Mouse (Mus musculus) gastrocnemius, adult 2 months (tissue): ENCODE data around the gene Dhcr24. TPM values are rescaled to one million over a fixed set of nuclear protein-coding genes. Genes with fewer than 3 reads are reported as not detected.
A peak's percentile ranks its signal among the peaks of the same experiment; 100 is the strongest.

ENCODE experiments used
- DNase-seq: peaks from one replicate; pipeline ENCODE4 v3.0.0; 2022
- H3K27ac ChIP-seq: fragments of 200-600 bp; 2 replicates; pipeline ENCODE4 v1.8.1; 2022; ENCODE audit warnings: mild to moderate bottlenecking
- H3K4me3 ChIP-seq: fragments of 200-600 bp; 2 replicates; pipeline ENCODE4 v1.8.1; 2022; ENCODE audit warnings: mild to moderate bottlenecking, moderate library complexity
- CTCF ChIP-seq: fragments of 200-600 bp; IDR thresholded peaks from 2 replicates; pipeline ENCODE4 v1.8.1; 2022; ENCODE audit warnings: antibody characterized with exemption, mild to moderate bottlenecking, moderate library complexity
- intact Hi-C: fragments of 180-260 bp; cut with DNase I; formaldehyde crosslinking; loops from one replicate; pipeline ENCODE4 v1.15.1; 2025
- total RNA-seq, 2 experiments: library from RNA; stranded (reverse); gene quantifications; 2 replicates each; pipeline ENCODE4 v1.2.3; 2021

The Dhcr24 gene
- total RNA-seq, 2 experiments from 2014 or later, result 1.5 to 4.7 TPM

DNA sequence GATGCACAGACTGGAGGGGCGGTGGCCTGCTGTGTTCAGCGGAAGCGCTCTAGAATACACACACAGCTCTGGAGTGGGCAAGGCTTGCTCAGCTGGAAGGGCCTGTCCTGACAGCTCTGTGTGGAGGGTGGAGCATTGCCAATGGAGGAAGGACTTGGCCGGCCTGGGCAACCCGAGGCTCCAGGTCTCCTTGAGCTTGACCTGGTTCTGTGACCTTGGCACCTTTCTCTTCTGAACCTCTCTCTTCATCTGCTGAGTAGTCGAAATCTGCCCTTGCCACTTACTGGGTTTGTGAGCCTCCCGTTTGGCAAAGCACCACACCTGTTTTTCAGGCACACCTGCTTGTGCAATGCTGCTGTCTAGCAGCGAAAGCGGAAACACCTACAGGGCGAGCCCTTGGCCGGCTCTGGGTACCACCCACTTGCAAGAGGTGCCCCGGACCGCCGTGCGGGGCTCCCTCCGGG is 61.2 kb downstream of the Dhcr24 start, which contains the start of gene Ttc22:
TSS of gene Ttc22 (plus strand) at position 403 of the 464 bp plus-strand sequence.
- Histone ChIP-seq H3K27ac (no peak within 1 kb of the TSS), H3K4me3 (no peak within 1 kb of the TSS)
- intact Hi-C loops, result no loop called here
- TF ChIP-seq CTCF, result no peak
- peak; percentile 51 for DNase-seq

DNA sequence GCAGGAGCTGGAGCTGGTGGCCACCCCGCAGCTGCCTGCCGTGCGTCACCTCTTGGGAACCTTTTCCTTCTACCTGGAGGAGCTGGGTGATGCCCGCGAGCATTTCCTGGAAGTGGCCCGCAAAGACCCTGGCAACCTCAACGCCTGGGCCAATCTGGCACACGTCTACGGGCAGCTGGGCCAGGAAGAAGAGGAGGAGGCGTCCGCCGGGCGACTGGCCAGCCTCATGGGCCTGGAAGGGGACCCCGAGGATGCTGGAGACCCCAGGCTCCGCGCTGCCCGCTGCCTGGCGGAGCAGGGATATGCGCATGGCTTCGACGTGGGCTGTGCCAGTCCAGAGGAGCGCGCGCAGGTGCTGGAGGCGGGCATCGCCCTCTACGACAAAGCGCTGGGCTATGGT is 61.9 kb downstream of the Dhcr24 start:
- TF ChIP-seq CTCF, result no peak
- H3K4me3 ChIP-seq, result no peak overlapping the region

DNA sequence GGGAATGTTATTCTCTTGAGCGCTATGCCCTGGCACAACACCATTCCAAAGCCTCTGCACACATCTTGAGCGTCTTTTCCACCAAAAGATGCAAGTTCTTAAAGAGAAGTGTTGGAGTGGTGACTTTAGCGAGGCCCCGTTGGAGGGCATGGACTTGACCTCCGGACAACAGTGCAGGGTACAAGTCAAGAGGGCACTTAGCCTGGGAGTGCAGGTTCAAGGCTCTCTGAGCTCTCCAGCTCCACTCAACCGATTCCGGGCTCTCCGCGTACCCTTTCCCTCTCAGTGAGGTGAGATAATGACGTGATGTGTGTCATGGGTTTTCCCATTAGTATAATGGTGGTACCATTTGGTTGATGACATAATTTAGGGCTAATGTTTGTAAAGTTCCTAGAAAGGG is 63.4 kb downstream of the Dhcr24 start:
- Histone ChIP-seq H3K27ac (no peak overlapping the region), H3K4me3 (no peak overlapping the region)
- intact Hi-C loops, result no loop called here
- no peak for TF ChIP-seq CTCF
- no peak for DNase-seq

More for the DNA sequence above, 61.9 kb downstream of the Dhcr24 start:
- intact Hi-C loops, result no loop called here
- H3K27ac ChIP-seq, result no peak overlapping the region
- DNase-seq, result no peak

DNA sequence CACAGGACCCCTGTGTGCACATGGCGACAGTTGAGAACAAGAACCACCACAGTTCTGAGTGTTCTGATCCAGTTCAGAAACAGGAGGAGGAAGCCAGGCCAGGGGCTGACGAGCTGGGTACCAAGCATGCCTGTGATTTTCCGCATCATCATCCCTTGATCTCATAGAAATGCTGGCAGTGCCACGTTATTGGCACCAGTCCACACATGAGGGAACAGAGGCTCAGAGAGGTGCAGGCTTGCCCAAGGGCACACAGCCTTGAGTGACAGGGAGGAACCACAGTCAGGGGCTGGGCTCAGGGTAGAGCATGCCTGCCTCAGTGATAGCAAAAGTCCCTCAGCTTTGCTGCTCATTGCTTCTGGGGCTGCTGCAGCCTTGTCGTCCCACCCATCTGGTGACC is 67.0 kb downstream of the Dhcr24 start:
- DNase-seq, result no peak
- Histone ChIP-seq H3K4me3 (no peak overlapping the region), H3K27ac (no peak overlapping the region)
- TF ChIP-seq CTCF, result no peak
- intact Hi-C loops, result loop anchor here (5.0 kb wide), 1 partner anchor 539 kb away; no protein-coding TSS in a partner anchor

DNA sequence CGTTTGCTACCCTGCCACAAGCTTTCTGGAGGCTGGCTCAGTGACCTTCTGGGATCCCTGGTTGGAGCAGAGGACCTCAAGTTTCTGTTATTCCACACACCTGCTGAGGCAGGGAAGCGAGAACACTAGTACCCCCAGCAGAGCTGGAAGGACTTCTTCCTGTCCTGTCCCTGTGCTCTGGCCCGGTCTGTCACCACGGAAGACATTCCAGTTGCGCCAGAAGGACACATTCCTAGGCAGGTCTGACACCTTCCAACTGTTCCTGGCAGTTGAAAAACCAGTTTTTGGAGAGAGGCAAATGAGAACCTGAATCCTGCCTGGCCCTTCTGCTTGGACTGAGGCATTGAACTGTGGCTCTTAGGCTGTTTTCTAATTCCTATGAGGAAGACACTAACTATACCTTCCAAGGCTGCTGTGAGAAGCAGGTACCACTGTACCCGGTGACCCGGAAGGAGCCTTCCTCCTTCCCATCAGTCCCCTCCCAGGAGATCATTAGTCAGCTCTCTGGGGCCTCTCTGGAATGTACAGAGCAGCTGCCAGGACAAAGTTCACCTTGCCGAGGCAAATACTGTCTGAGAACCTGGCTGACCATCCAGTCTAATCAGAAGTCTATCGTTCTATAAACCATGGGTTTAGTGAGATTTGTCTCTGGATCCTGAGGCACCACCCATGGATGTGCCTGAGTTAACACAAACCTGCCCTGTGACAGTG is 68.0 kb downstream of the Dhcr24 start:
- Histone ChIP-seq H3K4me3 (no peak overlapping the region), H3K27ac (no peak overlapping the region)
- intact Hi-C loops, result loop anchor here (5.0 kb wide), 1 partner anchor 538 kb away; no protein-coding TSS in a partner anchor
- no peak for DNase-seq
- no peak for TF ChIP-seq CTCF

- DNase-seq, result no peak
- intact Hi-C loops, result loop anchor here (5.0 kb wide), 1 partner anchor 538 kb away; no protein-coding TSS in a partner anchor
- no peak for TF ChIP-seq CTCF
- no peak overlapping the region for H3K4me3 ChIP-seq
- no peak overlapping the region for H3K27ac ChIP-seq
These were observed 68.5 kb downstream of the Dhcr24 start for GRCm38 (mm10) chr4:106629374-106629773.

DNA sequence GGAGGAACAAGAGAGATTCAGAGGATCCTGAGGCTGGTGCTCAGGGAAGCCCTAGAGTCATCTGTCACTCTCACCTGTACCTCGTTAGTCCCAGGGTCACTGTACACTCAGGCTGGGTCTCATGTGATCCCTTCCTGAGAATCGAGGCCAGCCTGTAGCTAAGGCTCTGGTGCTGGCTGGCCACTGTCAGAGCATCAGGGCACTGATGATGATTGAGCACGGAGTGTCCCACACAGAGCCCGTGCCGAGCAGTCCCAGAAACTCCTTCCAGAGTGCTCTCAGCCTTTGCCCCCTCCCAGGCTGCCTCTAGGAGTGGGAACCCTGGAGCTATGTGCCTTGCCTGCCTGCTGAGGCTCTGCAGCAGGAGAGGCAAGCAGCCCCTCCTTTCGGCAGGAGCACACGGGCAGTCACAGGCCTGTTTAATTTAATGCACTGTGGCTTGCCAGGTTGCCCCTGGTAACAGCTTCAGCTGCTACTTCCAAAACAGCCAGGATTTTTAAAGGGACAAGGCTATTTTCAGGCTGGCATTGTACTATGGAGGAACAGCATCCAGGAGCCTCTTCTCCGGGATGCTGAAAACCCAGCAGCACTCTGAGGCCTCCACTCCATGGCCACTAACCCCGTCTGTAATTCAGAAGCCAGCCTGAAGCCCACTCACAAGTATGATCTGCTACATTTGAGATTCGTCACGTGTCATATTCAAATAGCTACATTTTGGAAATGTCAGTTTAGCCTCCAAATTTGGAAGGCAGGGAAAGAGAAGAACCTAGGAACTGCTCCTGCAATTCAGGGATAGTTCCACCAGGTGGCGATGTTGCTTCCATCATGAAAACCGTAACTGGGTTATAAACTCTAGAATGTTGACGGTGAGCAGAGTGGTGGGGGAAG is 69.7 kb downstream of the Dhcr24 start:
- DNase-seq, result peak; percentile 62
- no peak overlapping the region for H3K27ac ChIP-seq
- TF ChIP-seq CTCF, result peak; percentile 94
- no peak overlapping the region for H3K4me3 ChIP-seq
- intact Hi-C loops, result loop anchor here (1.0 to 5.0 kb wide), 2 partner anchors 37 to 78 kb away; no protein-coding TSS in a partner anchor

- H3K4me3 ChIP-seq, result no peak overlapping the region
- intact Hi-C loops, result loop anchor here (5.0 kb wide), 1 partner anchor 35 kb away; no protein-coding TSS in a partner anchor
- TF ChIP-seq CTCF, result no peak
- no peak overlapping the region for H3K27ac ChIP-seq
- DNase-seq, result no peak
These were observed 71.5 kb downstream of the Dhcr24 start for GRCm38 (mm10) chr4:106632313-106632712.

GRCm38 (mm10) chr4:106633281-106634085 is 72.6 kb downstream of the Dhcr24 start:
- intact Hi-C loops, result loop anchor here (5.0 kb wide), 1 partner anchor 34 kb away; no protein-coding TSS in a partner anchor
- no peak for TF ChIP-seq CTCF
- no peak overlapping the region for H3K4me3 ChIP-seq
- no peak for DNase-seq
- no peak overlapping the region for H3K27ac ChIP-seq

DNA sequence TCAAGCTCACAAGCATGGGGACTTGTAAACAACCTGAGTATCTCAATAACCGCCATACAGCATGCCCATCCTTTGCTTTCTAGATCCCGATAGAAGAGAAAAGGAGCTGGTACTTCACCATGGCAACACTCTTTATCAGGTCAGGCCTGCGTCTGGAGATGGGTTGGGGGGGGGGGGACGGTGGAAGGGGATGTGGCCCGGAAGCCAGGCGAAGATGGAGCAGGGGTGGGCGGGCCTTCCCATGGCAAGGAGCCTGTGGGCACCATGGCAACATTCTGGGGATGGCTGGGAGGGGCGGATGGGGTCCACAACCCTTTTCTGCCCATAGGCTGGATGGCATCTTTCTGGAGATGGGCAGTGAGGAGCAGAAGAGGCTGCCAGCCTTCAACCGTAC is 73.2 kb downstream of the Dhcr24 start:
- no peak for TF ChIP-seq CTCF
- intact Hi-C loops, result loop anchor here (5.0 kb wide), 1 partner anchor 33 kb away; no protein-coding TSS in a partner anchor
- H3K27ac ChIP-seq, result no peak overlapping the region

More for the DNA sequence above, 73.2 kb downstream of the Dhcr24 start:
- DNase-seq, result no peak
- H3K4me3 ChIP-seq, result no peak overlapping the region

Other genes starting within 250 kb of the Dhcr24 start
- gene Usp24, start 244.8 kb upstream of the Dhcr24 start, total RNA-seq, result 10 to 100 TPM; 62.5 to 69.2 TPM
- not detected for gene Pcsk9, start 96.7 kb upstream of the Dhcr24 start, total RNA-seq
- not detected for gene Bsnd, start 68.8 kb upstream of the Dhcr24 start, total RNA-seq
- not detected for gene Lexm, start 56.2 kb downstream of the Dhcr24 start, total RNA-seq
- not detected for gene Ttc22, start 61.4 kb downstream of the Dhcr24 start, total RNA-seq
- gene Pars2, start 90.0 kb downstream of the Dhcr24 start, total RNA-seq, result 1 to 10 TPM; 2.5 to 3.8 TPM
- gene Ttc4, start 117.9 kb downstream of the Dhcr24 start, total RNA-seq, result 10 to 100 TPM; 24.3 to 34.7 TPM
- under 1 TPM; 0.08 to 0.64 TPM for gene Mroh7, start 169.9 kb downstream of the Dhcr24 start, total RNA-seq
- not detected for gene Fam151a, start 172.9 kb downstream of the Dhcr24 start, total RNA-seq
- gene Acot11, start 244.0 kb downstream of the Dhcr24 start, total RNA-seq, result 10 to 100 TPM in 1 of 2 experiments, 1 to 10 TPM in 1; 7.1 to 17.3 TPM